Mouse (Mus musculus) ES-E14 (cell line): Measurements from ENCODE around the gene Rad54l2. TPM values are rescaled to one million over a fixed set of nuclear protein-coding genes. Genes with fewer than 3 reads are reported as not detected.

Experiments used
- DNase-seq: peaks from one replicate; pipeline ENCODE4 v3.0.0-alpha.2; 2013; ENCODE audit warnings: low read depth, low spot score
- H3K27ac ChIP-seq: 2 replicates; pipeline ENCODE4 v1.5.1; 2012; ENCODE audit warnings: low read depth, mild to moderate bottlenecking, low read length, moderate library complexity, mixed read lengths; ENCODE audit not compliant: poor library complexity, insufficient read depth, severe bottlenecking
- H3K36me3 ChIP-seq: 2 replicates; pipeline ENCODE4 v1.6.1; 2012; ENCODE audit warnings: mild to moderate bottlenecking, low read length, moderate library complexity, mixed read lengths; ENCODE audit not compliant: control insufficient read depth, poor library complexity, insufficient read depth, severe bottlenecking
- H3K4me1 ChIP-seq, 2 experiments: fragments of 150-350 bp in 1 of 2; sonication (generic) in 1 of 2; 2 replicates each; pipeline ENCODE4 v1.6.1; 2012; ENCODE audit warnings: low read length in 2 of 2, mild to moderate bottlenecking in 1 of 2, mixed read lengths in 1 of 2; ENCODE audit not compliant: control insufficient read depth in 2 of 2, insufficient read depth in 2 of 2, poor library complexity in 1 of 2
- H3K4me3 ChIP-seq, 2 experiments: fragments of 150-350 bp in 1 of 2; sonication (generic) in 1 of 2; 2 replicates each; pipeline ENCODE4 v1.5.1; 2012; ENCODE audit warnings: low read length in 2 of 2, low read depth in 1 of 2, mild to moderate bottlenecking in 1 of 2, mixed read lengths in 1 of 2; ENCODE audit not compliant: insufficient read depth in 1 of 2, poor library complexity in 1 of 2, severe bottlenecking in 1 of 2
- H3K9ac ChIP-seq: 2 replicates; pipeline ENCODE4 v1.6.1; 2012; ENCODE audit warnings: low read depth, mild to moderate bottlenecking, low read length, mixed read lengths; ENCODE audit not compliant: poor library complexity, insufficient read depth, severe bottlenecking
- H3K9me3 ChIP-seq: fragments of 150-350 bp; sonication (generic); 2 replicates; pipeline ENCODE4 v1.6.1; 2012; ENCODE audit warnings: low read depth, mild to moderate bottlenecking, low read length; ENCODE audit not compliant: control insufficient read depth, insufficient read depth
- CHD2 ChIP-seq: IDR thresholded peaks from 2 replicates; pipeline ENCODE4 v1.6.1; 2014; ENCODE audit warnings: mild to moderate bottlenecking, low read depth, low read length, inconsistent platforms
- HCFC1 ChIP-seq: IDR thresholded peaks from 2 replicates; pipeline ENCODE4 v1.6.1; 2012; ENCODE audit warnings: low read length, inconsistent platforms, borderline replicate concordance; ENCODE audit not compliant: insufficient read depth
- MAFK ChIP-seq: IDR thresholded peaks from 2 replicates; pipeline ENCODE4 v1.6.1; 2014; ENCODE audit warnings: mild to moderate bottlenecking, low read depth, low read length, inconsistent platforms; ENCODE audit not compliant: insufficient read depth
- ZC3H11A ChIP-seq: IDR thresholded peaks from 2 replicates; pipeline ENCODE4 v1.6.1; 2012; ENCODE audit warnings: low read depth, mild to moderate bottlenecking, inconsistent platforms, low read length, borderline replicate concordance
- ZNF384 ChIP-seq: IDR thresholded peaks from 2 replicates; pipeline ENCODE4 v1.6.1; 2012; ENCODE audit warnings: low read depth, low read length, inconsistent platforms
- in situ Hi-C, 2 experiments: fragments of 600-800 bp; cut with MboI; formaldehyde crosslinking; loops; one replicate each; pipeline ENCODE4 v1.15.1; 2025; ENCODE audit warnings: low sequenced_read_pairs in 2 of 2, inconsistent platforms in 1 of 2; ENCODE audit not compliant: unreplicated experiment in 2 of 2
- total RNA-seq: library from RNA; depleted of rRNA; stranded (reverse); fragments of 300-350 nt; gene quantifications from 2 replicates; pipeline ENCODE4 v1.2.3, GENCODE M21; 2012

The Rad54l2 gene
- total RNA-seq, 1 experiment = 21.4 TPM

GRCm38 (mm10) chr9:106686983-106687650 is 101.9 kb downstream of the Rad54l2 start:
- Histone ChIP-seq H3K4me3 (peak overlapping the region in 1 of 2 experiments; percentile 1; a peak in 1 of 4 replicates), H3K9ac (no peak overlapping the region), H3K9me3 (no peaks in the 10 kb centered on the region), H3K4me1 (peaks cover 2 to 14% of the 10 kb centered on the region in 2 experiments; a peak in 2 of 4 replicates), H3K36me3 (no peaks in the 10 kb centered on the region; the same call in 1 of the 2 replicates), H3K27ac (peak overlapping the region; percentile 65)
- DNase-seq = peak; percentile 96
- in situ Hi-C loops = no loop called here
- TF ChIP-seq MAFK = no peak
- 0 out of 2 replicates have a peak, but pooled peaks have one; percentile 21 for TF ChIP-seq ZC3H11A
- no peak for TF ChIP-seq HCFC1
- TF ChIP-seq CHD2 = no peak
- no peak for TF ChIP-seq ZNF384

- Histone ChIP-seq H3K9me3 (no peaks in the 10 kb centered on the region), H3K9ac (peak within 1 kb of the TSS; percentile 85), H3K4me3 (peak within 1 kb of the TSS; percentile 83 to 85), H3K4me1 (peaks cover 2 to 14% of the 10 kb centered on the region in 2 experiments; a peak in 2 of 4 replicates), H3K27ac (peak within 1 kb of the TSS; percentile 61), H3K36me3 (peaks cover 11% of the 10 kb centered on the region)
- in situ Hi-C loops = no loop called here
- TF ChIP-seq ZNF384 = no peak
- no peak for TF ChIP-seq MAFK
- peak; percentile 69 for DNase-seq
Measured at GRCm38 (mm10) chr9:106685249-106686101, 103.5 kb downstream of the Rad54l2 start, which contains the start of gene Tex264. TSS of gene Tex264 (minus strand) at chr9:106685927.

DNA sequence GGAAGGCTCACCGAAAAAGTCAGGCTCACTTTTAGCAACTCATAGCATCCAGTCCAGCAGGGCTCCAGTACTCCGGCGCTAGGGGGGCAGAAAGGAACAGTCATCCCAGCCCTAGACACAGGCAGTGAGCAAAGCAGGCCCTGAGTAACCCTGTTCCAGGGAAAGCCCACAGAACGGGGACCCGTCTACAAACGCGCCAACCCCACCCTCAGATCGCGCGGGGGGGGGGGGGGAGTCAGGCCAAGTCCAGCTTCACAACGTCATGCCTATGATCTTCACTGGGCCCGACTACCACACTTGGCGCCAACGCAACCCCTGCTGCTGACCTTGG is 104.1 kb downstream of the Rad54l2 start:
- in situ Hi-C loops = no loop called here
- Histone ChIP-seq H3K36me3 (peaks cover 16% of the 10 kb centered on the region), H3K4me3 (peak overlapping the region; percentile 83 to 85), H3K4me1 (peaks cover 2 to 14% of the 10 kb centered on the region in 2 experiments; a peak in 2 of 4 replicates), H3K27ac (no peak overlapping the region), H3K9ac (peak overlapping the region; percentile 85), H3K9me3 (no peaks in the 10 kb centered on the region)
- no peak for DNase-seq
- TF ChIP-seq ZC3H11A (no peak), MAFK (no peak), ZNF384 (no peak), HCFC1 (no peak), CHD2 (no peak)

- in situ Hi-C loops = no loop called here
- DNase-seq = no peak
- Histone ChIP-seq H3K4me3 (peak overlapping the region; percentile 83 to 85), H3K27ac (no peak overlapping the region), H3K4me1 (peaks cover 2 to 14% of the 10 kb centered on the region in 2 experiments; a peak in 2 of 4 replicates), H3K9ac (peak overlapping the region; percentile 85; the same call in 1 of the 2 replicates), H3K36me3 (peaks cover 18% of the 10 kb centered on the region), H3K9me3 (no peaks in the 10 kb centered on the region)
- TF ChIP-seq ZC3H11A (no peak), HCFC1 (no peak), MAFK (no peak), CHD2 (no peak), ZNF384 (no peak)
Measured at GRCm38 (mm10) chr9:106684093-106684872, 104.7 kb downstream of the Rad54l2 start.
